ENCODE assay signal across 10 mouse cellular contexts in genomic region chr10:44447406-44448139, GRCm38 (mm10).
DNase-seq lines count a peak whose midpoint lies in the region; ATAC-seq and TF ChIP-seq lines count a peak whose summit lies in the region.
"Had no signal": no experiment of that assay in that cellular context is flagged by ENCODE, and none has a peak within 500 bp of the region (broad histone marks: within the 10 kb centered on the region; RNA-seq: fewer than 3 reads in every experiment).

No protein-coding gene starts in this region.

- peak; percentile 27 for DNase-seq in thymus, adult 2 months
- no peak for DNase-seq in thymus, postnatal 10 days (ENCODE audit: low spot score in 2 of 2)
- DNase-seq in lung, postnatal 0 days (ENCODE audit: low spot score) = peak; percentile 70
- DNase-seq in yolk sac, embryonic 10.5 days (ENCODE audit: low spot score) = peak; percentile 74
- DNase-seq in retina, postnatal 1 day = no peak
- DNase-seq in ovary, postnatal 10 days (ENCODE audit: low spot score) = no peak
- DNase-seq: cerebellum, adult 11 months had no signal

- H3K36me3 ChIP-seq in thymus, adult 2 months (ENCODE audit: control insufficient read depth, insufficient read depth, low read length) = no peaks in the 10 kb centered on the region
- peaks cover 22% of the 10 kb centered on the region; the same call in 1 of the 2 replicates for H3K36me3 ChIP-seq in intestine, postnatal 0 days (ENCODE audit: control insufficient read depth, insufficient read depth)
- no peaks in the 10 kb centered on the region for H3K36me3 ChIP-seq in lung, postnatal 0 days (ENCODE audit: insufficient read depth, low read length)
- H3K36me3 ChIP-seq: forebrain, embryonic 15.5 days had no signal

- 64% methylated on average over 14 of the region's 14 CpGs for WGBS in thymus, adult 2 months
- WGBS in intestine, postnatal 0 days = 34% methylated on average over 14 of the region's 14 CpGs
- 48% methylated on average over 14 of the region's 14 CpGs for WGBS in lung, postnatal 0 days

- H3K4me1 ChIP-seq in thymus, adult 2 months (replicated peaks; ENCODE audit: control insufficient read depth, insufficient read depth, low read length) = peaks cover 23% of the 10 kb centered on the region
- peaks cover 4% of the 10 kb centered on the region; the same call in 1 of the 2 replicates for H3K4me1 ChIP-seq in intestine, postnatal 0 days (replicated peaks; ENCODE audit: control insufficient read depth, insufficient read depth, low read length)
- H3K4me1 ChIP-seq in lung, postnatal 0 days (ENCODE audit: insufficient read depth, low read depth, low read length) = peaks cover 4% of the 10 kb centered on the region; the same call in 1 of the 2 replicates

- peak; percentile 87 for ATAC-seq in intestine, postnatal 0 days
- peak; percentile 87 for ATAC-seq in lung, postnatal 0 days
- ATAC-seq: forebrain, embryonic 15.5 days; hindbrain, postnatal 0 days had no signal

- peak overlapping the region; percentile 83 for H3K27ac ChIP-seq in thymus, adult 2 months (ENCODE audit: control insufficient read depth, insufficient read depth, low read length)
- H3K27ac ChIP-seq in intestine, postnatal 0 days (ENCODE audit: low read depth, low read length) = peak overlapping the region; percentile 90
- peak overlapping the region; percentile 57 for H3K27ac ChIP-seq in lung, postnatal 0 days (ENCODE audit: low read length)
- H3K27ac ChIP-seq: forebrain, embryonic 15.5 days; hindbrain, postnatal 0 days had no signal

- no peaks in the 10 kb centered on the region for H3K27me3 ChIP-seq in thymus, adult 2 months (ENCODE audit: control insufficient read depth, insufficient read depth, low read length)
- H3K27me3 ChIP-seq in intestine, postnatal 0 days (replicated peaks; ENCODE audit: control insufficient read depth, insufficient read depth, low read length) = no peaks in the 10 kb centered on the region
- H3K27me3 ChIP-seq in lung, postnatal 0 days (replicated peaks; ENCODE audit: insufficient read depth, low read length) = no peaks in the 10 kb centered on the region
- H3K27me3 ChIP-seq: forebrain, embryonic 15.5 days had no signal

- H3K4me2 ChIP-seq in intestine, postnatal 0 days (replicated peaks; ENCODE audit: low read depth) = peak overlapping the region; percentile 49
- H3K4me2 ChIP-seq in lung, postnatal 0 days (replicated peaks; ENCODE audit: low read depth, low read length) = peak overlapping the region; percentile 40
- H3K4me2 ChIP-seq: forebrain, embryonic 15.5 days had no signal

- no peak for TF ChIP-seq CTCF in thymus, adult 2 months (IDR thresholded peaks at IDR 0.05; ENCODE audit: borderline replicate concordance, control insufficient read depth, extremely low read depth, insufficient read depth, low read length, poor library complexity)
- TF ChIP-seq CTCF in intestine, postnatal 0 days (IDR thresholded peaks at IDR 0.05; ENCODE audit: low read depth) = no peak
- no peak for TF ChIP-seq CTCF in lung, postnatal 0 days (IDR thresholded peaks at IDR 0.05)

- TF ChIP-seq EP300 in lung, postnatal 0 days (IDR thresholded peaks at IDR 0.05) = no peak; the same call in 1 of the 2 replicates

- H3K9ac ChIP-seq in intestine, postnatal 0 days (ENCODE audit: low read depth, low read length) = peak overlapping the region; percentile 26; the same call in 1 of the 2 replicates
- H3K9ac ChIP-seq in lung, postnatal 0 days (replicated peaks; ENCODE audit: low read depth) = no peak overlapping the region
- H3K9ac ChIP-seq: forebrain, embryonic 15.5 days had no signal

- H3K4me3 ChIP-seq in thymus, adult 2 months (ENCODE audit: control insufficient read depth, insufficient read depth, low read length) = peak overlapping the region; percentile 28
- peak overlapping the region; percentile 6; the same call in 1 of the 2 replicates for H3K4me3 ChIP-seq in intestine, postnatal 0 days (ENCODE audit: low read depth, low read length)
- no peak overlapping the region for H3K4me3 ChIP-seq in lung, postnatal 0 days (ENCODE audit: low read depth, low read length)
- H3K4me3 ChIP-seq: forebrain, embryonic 15.5 days had no signal

- no peaks in the 10 kb centered on the region for H3K9me3 ChIP-seq in intestine, postnatal 0 days (ENCODE audit: control insufficient read depth)
- H3K9me3 ChIP-seq in lung, postnatal 0 days (ENCODE audit: low read length) = no peaks in the 10 kb centered on the region
- H3K9me3 ChIP-seq: forebrain, embryonic 15.5 days had no signal

- TF ChIP-seq POLR2A in thymus, adult 2 months (IDR thresholded peaks at IDR 0.05; ENCODE audit: control insufficient read depth, extremely low read depth, insufficient read depth, low read length, poor library complexity) = no peak

Comparison
In these comparisons a context has a peak if more than half of its experiments do, and no peak if none do; other contexts are left out.
1. DNase-seq: peak in thymus, adult 2 months (single experiment), lung, postnatal 0 days (single experiment) and yolk sac, embryonic 10.5 days (single experiment); none in thymus, postnatal 10 days (0 of 2), retina, postnatal 1 day (single experiment) and ovary, postnatal 10 days (single experiment).
2. Peak in every context shown above with its lines, with median percentiles within 50 percentile points of each other: H3K27ac ChIP-seq.